Mouse (Mus musculus) fat pad, adult 2 months (tissue): ENCODE measurements around the gene Gm45808.
A peak's percentile ranks its signal among the peaks of the same experiment; 100 is the strongest.
"Not testable (repeated sequence)": the region's sequence is repeated elsewhere in the genome, so short reads cannot be mapped to it uniquely, and the experiment has no call there.

Experiments
- DNase-seq: peaks from one replicate; pipeline ENCODE4 v3.0.0-alpha.2; 2011; ENCODE audit warnings: low read depth, low spot score; ENCODE audit errors: extremely low read depth

The Gm45808 gene

DNA sequence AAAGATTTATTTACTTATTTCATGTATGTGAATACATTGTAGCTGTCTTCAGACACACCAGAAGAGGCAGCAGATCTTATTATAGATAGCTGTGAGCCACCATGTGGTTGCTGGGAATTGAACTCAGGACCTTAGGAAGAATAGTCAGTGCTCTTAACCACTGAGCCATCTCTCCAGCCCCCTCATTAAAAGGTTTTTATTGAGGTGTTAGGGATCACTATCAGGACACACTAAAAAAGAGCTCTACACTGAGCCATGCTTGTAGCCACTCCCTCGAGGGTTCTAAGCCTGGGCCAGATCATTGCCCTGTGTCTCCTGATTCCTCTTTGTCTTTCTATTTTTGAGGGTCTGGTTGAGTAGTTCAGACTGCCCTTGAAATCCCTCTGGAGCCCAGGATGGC lies 10.2 kb downstream of the Gm45808 start:
- DNase-seq: no peak

DNA sequence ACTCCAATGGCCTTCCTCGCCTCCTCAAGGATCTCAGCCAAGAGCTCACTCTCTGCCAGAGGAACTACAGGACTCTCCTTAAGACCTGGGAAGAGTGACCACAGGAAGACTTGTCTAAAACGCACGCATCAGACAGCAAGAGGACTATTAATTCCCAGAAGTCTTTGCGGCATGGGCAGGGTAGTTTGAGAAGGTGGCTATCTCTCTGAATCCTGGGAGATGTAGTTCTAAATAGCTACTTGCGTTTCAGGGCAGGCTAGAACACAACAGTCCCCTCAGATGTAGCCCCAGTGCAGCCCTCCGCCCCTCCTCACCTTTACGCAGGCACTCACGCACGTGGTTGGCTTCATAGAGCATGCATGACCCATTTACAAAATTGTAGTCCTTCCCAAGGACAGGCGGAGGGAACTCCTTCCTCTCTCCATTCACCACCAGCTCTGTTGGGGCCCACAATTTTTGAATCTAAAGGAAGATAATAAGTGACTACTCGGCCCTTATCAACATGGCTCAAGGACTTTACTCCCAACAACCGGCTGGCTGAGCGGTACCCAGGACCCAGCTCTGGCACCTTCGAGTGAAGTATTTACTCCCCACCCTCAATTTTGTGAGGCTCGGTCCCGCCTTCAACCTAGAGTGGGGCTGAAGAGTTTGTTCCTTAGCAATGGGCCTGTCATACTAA lies 11.2 kb downstream of the Gm45808 start:
- DNase-seq: no peak

DNA sequence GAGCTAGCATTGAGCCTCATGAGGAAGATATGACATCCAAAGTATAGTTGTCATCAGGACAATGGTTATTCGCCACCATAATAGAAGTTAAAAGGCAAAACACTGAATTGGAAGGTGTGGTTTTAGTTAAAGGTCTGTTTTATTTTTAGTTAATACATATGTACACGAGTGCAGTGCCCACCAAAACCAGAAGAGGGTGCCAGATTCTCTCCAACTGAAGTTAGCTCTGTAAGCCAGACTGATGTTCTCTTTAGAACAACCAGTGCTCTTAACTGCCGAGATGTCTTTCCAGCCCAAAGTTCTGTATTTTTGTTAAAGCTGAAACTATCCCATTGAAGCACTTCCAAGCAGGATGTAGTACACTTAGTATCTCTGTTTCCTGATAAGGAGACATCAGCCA lies 15.7 kb downstream of the Gm45808 start:
- no peak for DNase-seq

DNA sequence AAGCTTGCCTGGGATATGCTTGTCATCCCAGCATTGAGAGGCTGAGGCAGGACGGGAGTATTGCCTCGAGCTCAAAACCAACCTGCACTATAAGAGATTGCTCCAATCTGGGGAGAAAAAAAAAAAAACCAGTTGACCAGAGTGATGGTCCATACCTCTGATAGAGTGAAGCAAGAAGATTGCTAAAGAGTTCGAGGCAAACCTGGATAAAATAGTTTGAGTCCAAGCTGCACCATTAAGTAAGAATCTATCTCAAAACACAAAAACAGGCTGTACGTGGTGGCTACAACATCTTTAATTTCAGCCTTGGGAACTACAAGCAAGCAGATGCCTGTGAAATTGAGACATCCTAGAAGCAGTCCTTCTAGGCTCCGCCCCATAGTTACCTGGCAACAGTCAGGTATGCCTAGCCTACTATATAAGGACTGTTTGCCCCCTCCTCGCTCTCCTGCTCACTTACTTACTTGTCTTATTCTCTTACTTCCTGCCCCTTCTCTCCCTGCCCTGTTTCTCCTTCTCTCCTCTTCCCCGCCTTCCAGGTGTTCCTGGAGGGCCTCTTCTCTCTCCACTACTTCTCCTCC lies 19.4 kb downstream of the Gm45808 start:
- no peak for DNase-seq

DNA sequence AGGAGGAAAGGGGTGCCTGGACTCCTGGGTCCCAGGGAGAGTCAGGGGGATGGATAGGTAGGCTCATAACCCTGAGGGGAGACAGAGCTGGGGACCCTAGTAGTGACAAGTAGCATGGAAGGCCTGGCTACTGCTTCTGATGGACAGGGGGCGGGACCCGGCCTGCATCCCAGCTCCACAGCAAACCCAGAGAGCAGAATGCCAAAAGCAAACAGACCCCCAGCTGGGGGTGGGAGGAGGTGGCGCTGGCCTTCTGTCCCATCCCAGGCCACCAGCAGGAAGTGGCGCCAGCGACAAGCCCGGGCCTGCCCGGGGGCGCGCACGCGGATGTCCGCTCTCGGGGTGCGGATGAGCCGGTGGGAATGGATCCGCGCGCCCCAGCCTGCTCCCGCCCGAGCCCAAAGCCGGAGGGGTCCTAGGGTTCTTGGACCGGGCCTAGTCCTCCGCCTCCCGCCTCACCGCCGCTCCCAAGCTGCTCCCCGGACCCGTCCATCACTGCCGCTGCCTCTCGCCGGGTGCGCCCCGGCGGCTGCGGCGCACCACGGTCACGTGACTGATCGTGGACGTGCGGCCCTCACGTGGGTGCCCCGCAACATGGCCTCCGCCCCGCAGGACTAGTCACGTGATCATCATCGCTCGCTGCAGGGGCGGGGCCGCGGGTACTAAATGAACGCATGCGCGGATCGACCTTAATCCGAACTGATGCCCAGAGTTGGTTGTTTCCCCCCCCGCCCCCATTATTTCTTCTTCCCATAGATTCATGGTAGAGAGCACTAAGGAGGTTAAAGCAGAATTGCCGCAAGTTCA lies 20.1 kb downstream of the Gm45808 start, which contains the start of gene Bax:
Bax (minus strand) TSS at position 616 of the 807 bp plus-strand sequence.
- no peak for DNase-seq

DNA sequence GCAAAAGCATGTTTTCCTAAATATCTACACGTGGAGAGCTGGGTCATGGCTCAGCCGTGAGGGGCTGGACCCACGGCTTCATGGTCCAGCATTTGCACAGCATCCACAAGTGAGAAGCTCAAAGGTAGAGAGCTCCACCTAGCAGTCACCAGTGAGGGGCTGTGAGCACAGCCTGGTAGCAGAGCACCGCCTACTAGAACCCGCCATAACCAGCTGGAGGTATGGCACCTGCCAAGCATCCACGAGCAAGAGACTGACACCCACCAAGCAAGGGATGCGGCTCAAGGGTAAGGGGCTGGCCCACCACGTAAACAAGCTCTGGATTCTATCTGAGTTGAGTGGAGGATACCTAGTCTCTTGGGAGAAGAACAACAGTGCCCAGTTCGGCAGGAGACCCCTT lies 21.1 kb downstream of the Gm45808 start:
- no peak for DNase-seq

DNA sequence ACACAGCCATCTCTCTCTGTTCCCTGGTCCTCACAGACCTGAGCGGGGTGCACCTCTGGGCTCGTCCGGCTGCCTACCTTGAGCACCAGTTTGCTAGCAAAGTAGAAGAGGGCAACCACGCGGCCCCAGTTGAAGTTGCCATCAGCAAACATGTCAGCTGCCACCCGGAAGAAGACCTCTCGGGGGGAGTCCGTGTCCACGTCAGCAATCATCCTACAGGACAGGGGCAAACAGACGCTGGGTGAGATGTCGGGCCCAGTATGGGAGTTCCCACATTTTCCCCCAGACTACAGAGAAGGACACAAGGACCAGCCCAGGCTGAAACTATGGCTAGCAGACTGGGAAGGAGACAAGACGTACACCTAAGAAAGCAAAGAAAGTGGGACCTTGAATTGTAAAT lies 21.5 kb downstream of the Gm45808 start:
- DNase-seq: no peak

DNA sequence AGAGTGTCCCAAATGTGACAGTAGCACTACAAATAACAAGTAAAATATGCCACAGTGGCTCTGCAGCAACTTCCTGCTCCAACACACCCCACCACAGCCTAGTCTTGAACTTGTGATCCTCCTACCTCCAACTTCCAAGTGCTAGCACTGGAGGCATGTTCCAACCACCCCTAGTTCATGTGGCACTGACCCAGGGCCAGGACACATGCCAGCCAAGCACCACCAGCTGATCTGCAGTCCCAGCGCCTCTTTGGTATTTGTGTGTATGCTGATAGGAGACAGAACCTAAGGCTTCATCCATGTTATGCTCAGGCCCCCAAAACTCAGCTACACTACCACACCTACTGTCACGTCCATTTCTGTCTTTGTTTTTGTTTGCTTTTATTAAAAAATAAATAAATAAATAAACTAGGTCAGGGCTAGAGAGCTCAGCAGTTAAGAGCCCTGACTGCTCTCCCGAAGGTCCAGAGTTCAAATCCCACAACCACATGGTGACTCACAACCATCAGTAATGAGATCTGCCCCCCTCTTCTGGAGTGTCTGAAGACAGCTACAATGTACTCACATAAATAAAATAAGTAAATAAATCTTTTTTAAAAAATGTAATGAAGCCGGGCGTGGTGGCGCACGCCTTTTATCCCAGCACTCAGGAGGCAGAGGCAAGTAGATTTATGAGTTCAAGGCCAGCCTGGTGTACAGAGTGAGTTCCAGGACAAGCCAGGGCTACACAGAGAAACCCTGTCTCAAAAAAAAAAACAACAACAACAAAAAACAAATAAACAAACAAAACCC lies 22.4 kb downstream of the Gm45808 start:
- DNase-seq: no peak

DNA sequence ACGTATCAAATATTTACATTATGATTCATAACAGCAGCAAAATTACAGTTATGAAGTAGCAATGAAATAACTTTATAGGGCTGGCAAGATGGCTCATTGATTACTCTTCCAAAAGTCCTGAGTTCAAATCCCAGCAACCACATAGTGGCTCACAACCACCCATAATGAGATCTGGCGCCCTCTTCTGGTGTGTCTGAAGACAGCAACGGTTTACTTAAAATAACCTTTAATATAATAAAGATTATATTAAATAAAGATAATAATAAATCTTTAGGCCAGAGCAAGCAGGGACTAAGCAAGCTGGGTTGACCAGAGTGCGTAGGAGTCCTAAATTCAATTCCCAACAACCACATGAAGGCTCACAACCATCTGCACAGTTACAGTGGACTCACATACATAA lies 23.7 kb downstream of the Gm45808 start:
- not testable (repeated sequence) for DNase-seq

DNA sequence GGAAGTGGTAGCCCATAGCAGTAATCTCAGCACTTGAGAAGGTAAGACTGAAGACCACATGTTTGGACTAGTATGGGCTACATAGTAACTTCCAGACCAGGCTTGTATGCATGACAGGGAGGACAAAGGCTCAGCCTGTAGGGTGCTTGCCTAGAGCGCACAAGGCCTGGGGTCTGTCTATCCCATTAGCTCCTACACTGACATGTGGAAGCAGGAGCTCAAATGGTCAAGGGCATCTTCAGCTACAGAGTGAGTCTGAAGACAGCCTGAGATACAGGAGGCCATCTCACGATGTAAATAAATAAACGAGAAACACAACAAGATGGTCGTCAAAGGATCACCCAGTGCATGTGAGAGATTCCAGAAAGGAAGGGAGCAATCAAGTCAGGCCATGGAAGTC lies 24.3 kb downstream of the Gm45808 start:
- DNase-seq: no peak

DNA sequence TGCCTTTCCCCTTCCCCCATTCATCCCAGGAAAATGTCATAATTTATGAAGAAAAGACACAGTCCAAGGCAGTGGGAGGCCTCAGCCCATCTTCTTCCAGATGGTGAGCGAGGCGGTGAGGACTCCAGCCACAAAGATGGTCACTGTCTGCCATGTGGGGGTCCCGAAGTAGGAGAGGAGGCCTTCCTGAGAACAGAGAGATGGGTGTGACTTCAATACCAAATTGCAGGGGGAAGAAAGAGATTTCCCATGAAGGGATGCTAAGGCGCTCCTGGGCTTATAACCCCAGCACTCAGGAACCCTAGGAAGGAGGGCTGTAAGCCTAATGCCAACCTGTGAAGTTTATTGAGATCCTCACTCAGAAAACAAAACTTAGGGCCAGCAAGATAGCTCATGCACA lies 24.8 kb downstream of the Gm45808 start:
- DNase-seq: no peak

DNA sequence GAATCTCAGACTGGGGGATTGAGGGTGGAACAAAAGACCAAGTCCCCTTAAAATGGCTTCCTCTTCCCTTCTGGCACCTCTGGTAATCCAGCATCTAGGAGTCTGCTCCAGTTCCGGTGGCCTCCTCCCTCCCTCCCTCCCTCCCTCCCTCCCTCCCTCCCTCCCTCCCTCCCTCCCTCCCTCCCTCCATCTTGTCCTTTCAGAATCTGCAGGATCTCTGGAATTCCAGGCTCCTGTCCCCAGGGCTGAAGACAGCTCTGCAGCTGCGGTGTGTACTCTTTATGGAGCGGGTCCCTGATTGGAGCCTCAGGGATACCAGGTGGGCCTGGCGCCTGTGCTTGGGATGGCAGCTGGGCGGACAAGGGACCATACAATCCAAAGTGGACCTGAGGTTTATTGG lies 25.3 kb downstream of the Gm45808 start:
- DNase-seq: no peak

DNA sequence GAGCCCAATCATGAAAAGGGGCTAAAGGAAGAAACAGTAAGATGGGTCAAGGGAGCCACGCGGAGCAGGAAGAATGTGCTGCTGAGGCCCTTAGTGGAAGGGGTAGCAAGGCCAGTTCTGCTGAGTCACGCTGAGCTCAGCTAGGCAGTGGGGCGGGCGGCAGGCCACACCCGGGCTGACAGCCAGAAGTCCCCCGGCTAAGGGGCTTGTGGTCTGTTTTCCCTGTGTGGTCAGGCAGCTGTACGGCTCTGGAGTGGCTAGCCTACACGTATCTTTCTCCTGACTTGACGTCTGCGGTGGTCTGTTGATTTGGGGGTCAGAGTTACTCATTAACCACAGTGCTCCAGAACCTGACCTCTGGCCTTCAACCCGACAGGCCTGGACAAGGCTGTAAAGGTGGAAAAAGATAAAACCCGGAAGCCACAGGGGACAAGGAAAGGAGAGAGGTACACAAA lies 25.7 kb downstream of the Gm45808 start:
- DNase-seq: no peak

DNA sequence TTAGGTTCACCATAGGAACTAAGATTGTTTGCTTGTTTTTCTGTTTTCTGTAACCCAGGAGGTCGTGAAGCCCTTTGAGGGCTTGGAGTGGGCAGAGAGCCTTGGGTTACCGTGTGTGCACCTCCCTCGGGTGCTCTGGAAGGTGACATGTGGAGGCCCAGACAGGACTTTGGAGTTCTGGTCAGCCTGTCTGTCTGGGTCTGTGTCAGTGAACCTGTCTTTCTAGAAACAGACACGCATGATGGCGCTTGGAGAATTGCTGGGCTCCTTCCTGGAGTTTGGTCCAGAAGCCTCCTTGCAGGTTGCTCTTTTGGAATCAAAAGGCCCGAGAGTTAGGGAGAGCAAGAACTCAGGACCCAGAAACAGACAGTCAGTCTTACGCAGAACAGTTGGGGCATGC lies 26.2 kb downstream of the Gm45808 start:
- DNase-seq: no peak

DNA sequence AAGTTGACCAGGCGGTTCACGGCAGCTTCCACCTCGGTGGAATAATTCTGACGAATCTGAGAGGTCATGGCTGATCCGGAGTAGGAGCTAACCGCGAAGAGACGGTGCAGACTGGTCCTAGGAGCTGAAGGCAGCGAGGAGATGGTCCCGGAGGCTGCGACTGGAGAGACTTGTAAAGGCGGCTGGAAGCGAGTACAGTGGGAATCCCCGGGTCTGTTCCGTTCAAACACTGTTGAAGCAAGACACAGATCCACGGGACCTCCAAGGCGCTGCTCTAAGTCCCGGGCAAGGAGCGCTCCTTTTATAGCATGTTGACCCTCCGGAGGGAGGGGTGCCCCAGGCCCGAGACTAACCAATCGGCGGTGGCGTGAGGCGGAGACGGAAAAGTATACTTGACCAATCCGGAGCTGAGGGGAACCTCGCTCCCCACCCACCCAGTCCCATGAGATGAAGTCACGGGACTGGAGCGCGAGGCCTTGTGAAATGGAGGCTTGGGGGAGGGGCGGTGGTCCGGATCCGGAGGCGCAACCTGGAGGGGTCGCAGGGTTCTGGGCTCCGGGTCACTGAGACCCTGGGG lies 27.0 kb downstream of the Gm45808 start, which contains the start of gene Ftl1:
Ftl1 (minus strand) TSS at position 321 of the 577 bp plus-strand sequence.
- peak; percentile 46 for DNase-seq

DNA sequence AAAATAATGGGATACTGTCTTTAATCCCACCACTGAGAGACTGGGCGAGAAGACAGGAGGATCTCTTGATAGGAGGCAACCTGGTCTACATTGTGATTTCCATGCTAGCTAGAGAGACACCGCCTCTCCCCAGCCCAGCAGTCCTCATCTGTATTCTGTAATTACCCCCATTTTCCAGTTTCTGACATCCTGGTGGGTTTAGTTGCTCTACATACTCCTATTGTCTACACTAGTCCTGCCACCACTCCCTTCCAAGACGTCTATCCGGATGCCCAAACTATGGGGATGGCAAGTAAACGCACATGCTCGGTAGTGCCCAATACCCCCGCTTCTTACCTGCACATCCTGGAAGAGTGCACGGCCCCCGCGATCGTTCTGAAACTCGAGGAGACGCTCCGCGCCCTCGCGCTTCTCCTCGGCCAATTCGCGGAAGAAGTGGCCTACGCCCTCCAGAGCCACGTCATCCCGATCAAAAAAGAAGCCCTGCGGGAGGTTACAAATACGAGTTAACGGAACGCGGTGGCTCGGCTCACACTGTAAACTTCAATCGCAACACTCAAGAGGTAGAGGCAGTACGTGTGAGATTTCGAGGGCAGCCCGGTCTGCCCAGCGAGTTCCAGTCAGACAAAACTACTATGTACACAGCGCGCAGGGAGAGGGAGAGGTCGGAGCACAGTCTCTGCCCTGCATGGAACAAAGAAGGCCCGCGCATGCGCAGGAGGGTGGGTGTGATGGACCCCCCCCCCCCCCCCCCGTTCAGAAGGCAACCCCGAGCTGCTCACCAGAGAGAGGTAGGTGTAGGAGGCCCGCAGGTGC lies 27.7 kb downstream of the Gm45808 start:
- DNase-seq: no peak

DNA sequence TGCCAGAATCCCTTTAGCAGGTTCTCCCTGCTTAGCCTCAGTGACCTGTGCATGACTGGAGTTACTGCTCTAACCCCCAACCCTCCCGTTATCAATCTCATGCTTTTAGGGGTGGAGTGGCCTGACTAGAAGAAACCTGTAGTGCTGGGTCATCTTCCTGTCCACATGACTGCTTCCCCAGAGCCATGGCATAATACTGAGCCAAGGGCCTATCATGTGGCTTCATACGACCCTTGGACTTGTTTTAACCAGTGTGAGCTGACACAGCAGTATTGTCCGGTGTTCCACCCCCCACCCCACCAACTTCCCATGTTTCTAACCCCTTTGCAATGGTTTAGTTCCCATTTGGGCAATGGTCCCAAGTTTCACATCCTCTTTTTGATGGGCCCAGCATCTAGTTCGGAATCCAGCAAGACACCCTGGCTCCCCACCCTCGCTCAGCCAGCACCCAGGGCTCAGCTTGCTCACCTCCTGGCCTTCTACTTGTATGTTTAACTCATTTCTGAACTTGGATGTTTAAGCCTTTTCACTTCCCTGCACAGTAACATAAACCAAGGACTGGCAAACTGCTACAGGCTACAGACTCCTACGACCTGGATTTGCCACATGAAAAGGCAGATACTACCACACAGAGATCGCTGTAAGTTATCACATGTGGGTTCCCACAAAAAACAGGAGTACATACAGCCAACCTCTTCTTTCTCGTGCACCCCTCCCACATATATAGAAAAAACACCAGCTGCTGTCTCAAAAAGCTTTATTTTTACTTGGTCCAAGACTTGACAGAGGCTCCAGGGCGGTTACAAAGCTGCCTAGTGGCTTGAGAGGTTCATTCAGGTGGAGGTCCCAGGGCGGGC lies 29.2 kb downstream of the Gm45808 start:
- no peak for DNase-seq

DNA sequence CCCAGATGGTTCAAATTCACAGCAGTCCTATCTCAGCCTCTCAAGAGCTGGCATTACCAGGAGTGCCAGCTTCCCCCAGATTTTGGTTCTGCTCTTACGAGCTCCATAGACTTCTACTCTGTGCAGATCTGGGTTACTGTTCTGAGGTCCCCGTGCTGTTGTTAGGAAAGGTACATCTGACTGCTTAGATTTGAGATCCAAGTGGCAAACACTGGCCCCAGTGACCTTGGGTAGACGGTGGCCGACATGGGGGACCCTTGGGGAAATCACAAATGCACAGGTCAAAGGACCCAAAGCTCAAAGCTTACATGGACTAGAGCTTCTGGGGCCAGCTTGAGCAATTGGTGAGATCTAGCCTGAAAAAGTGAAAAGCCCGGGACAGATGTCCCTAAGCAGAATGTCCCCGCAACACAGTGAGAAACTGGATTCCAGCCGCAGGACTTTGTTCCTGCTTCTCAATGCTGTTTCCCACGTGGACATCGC lies 29.8 kb downstream of the Gm45808 start:
- DNase-seq: no peak
